Mouse (Mus musculus) kidney, postnatal 4 days (tissue): ENCODE measurements around the gene Fam181b.

Source experiments
- DNase-seq, 2 experiments: peaks; one replicate each; pipeline ENCODE4 v3.0.0; 2021; ENCODE audit warnings: mixed read lengths in 2 of 2

Fam181b gene

DNA sequence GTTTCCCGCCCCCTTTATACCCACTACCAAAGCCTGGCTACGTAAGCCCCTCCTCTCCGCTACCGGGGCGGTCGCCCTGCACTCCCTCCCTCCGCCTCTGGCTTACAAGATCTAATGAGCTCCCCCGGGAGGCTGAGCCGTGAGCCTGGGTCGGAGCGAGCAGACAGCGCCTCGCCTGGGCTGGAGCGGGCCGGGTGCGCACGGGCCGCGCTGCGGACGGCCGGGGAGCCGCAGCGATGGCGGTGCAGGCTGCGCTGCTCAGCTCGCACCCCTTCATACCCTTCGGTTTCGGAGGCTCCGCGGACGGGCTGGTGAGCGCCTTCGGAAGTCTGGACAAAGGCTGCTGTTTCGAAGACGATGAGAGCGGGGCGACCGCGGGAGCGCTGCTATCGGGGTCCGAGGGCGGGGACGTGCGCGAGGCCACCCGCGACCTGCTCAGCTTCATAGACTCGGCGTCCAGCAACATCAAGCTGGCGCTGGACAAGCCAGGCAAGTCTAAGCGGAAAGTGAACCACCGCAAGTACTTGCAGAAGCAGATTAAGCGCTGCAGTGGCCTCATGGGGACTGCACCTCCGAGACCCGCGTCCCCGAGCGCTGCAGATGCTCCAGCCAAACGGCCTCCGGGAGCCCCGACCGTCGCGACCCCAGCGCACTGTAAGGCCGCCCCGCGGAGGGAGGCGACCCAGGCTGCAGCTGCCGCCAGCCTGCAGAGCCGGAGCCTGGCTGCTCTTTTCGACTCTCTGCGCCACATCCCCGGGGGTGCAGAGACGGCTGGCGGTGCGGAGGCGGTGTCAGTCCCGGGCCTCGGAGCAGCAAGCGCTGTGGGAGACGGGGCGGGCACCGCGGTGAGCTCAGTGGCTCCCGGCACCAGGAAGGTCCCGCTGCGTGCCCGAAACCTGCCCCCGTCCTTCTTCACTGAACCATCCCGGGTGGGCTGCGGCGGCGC is at the start of gene Fam181b:
Gene Fam181b (plus strand): TSS at position 81 of the 946 bp plus-strand sequence.
- DNase-seq = peak; percentile 72 to 82

DNA sequence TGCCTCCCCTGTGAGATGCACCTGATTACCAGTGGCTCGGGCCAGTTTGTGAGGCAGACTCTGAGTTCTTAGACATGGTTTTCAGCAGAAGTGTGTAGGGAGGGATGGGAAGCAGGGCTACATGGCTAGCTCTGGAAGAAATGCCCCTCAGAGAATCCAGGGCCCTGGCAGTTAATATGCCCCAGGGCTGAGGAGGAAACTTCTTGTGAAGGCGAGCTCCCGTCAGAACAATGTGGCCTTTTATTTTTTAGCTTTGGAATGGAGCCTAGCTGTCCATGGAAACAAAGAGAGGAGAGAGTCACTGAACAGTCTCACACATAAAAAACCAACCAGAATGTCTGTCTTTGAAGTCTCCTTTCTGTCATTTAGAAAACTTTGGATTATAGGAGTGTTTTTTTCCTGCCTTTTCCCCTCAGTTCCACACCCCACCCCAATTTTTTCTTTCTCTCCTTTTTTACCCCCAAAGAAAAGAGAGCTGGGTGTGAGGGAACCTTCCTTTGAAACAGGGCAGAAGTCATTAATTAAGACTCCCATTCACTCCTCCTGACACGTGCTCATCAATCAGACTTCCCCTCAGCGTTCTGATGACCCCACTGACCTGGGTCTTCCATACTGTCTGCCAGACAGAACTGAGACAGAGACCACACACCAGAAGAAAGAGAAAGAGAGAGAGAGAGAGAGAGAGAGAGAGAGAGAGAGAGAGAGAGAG is 41.7 kb upstream of the Fam181b start:
- no peak for DNase-seq

DNA sequence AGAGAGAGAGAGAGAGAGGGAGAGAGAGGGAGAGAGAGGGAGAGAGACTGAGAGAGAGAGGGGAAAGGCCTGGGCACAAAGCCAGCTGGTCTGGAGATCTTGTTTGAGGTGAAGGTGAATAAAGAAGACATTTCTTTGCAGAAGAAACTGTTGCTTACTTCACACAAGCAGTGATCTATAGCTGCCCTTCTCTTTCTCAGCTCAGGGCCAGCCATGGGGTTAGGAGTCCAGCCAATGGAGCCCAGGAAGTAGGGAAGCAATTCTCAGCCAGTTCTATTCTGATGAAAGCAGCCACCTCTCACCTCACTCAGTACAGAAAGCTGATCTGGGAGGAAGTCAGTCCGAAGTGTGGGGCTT is 41.2 kb upstream of the Fam181b start:
- peak in 1 of 2 experiments; percentile 6 for DNase-seq

- DNase-seq = no peak
These were observed 40.1 kb upstream of the Fam181b start for GRCm38 (mm10) chr7:93039542-93039941.

DNA sequence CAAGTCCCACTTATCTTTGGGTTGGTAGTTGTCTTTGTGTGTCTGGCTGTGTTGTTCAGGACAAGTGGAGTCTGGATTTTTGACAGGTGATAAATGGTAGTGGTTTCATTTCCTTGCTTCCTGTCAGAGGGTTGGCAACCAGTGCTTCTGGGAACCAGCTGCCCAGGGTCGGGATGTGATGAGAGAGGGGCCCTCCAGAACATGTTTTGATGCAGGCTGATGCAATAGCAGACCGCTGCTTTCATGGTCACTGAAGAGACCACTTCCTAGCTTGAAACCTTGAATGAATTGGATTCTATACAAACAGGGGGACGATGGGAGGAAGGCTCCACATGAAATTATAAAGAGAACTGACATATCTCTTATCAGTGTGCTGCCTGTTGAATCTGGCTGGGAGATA is 35.3 kb upstream of the Fam181b start:
- DNase-seq = no peak

- DNase-seq = no peak
These were observed 34.9 kb upstream of the Fam181b start for GRCm38 (mm10) chr7:93044788-93045187.

DNA sequence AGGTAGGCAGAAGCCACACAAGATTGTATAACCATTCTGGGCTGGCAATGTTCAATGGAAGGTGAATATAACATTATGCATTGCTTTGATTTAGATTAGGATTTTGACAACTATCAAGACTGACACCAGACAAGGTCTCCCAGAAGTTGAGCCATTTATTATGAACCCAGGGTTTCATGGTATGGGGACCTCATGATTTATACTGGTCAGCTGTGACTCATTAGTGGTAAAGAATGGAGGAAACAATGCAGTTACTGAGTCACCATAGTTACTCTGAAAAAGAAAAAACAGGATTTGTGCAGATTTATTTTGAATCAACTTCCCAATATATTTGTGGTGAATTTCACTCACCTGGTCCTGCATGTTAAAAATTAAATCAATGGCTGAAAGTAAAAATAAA is 18.8 kb upstream of the Fam181b start:
- DNase-seq = no peak

- DNase-seq = no peak
These were observed 17.9 kb upstream of the Fam181b start for GRCm38 (mm10) chr7:93061747-93062146.

- DNase-seq = no peak
These were observed 17.5 kb upstream of the Fam181b start for GRCm38 (mm10) chr7:93062189-93062588.

DNA sequence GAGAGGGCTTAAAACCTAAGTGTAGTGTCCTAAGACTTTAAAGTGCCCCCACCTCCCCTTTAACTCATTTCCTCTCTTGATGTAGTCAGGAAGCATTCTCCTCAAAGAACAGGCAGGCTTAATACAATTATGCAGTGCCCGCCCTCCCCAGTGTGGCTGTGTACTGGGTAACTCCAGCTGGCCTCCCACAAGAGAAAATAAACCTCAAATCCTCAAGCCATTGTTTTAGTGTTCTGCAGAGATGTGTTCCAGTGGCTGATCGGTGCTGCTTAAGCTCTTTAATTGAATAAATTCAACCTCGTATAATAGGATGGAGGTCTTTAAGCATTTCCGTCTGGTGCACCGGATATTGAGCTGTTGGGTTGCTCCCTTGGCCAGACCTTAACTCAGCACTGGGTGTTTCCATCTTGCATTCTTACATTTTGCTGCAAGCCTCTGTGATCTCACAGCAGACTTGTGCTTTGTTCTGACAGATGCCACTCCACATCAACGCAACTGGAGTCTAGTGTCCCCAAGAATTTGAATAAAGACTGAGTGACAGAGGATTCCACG is 12.1 kb upstream of the Fam181b start:
- DNase-seq = no peak

DNA sequence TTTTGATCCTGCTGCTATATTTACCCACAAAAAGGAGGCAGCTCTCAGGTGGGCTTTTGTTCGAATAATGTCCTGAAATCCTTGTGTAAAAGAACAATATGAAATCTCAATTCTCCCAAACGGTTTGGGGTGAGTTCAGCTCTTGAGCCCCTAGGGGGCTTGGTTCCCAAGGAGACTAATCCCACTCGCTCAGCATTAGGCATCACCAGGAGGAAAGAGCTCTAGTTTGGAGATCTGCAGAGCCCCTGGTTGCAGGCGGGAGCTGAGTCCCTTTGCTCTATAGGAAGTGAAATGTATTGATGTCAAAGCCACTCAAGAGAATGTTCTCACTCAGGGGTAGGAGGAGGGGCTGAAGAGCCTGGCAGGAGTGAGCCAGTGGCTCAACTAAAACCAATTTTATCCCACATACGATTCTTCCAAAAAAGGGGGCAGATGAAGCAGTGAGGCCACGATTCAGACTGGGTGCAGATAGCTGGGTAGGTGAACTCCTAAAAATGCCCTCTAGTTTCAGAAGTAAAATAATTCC is 3.2 kb upstream of the Fam181b start:
- no peak for DNase-seq

GRCm38 (mm10) chr7:93079420-93079784 is 263 bp upstream of the Fam181b start:
- DNase-seq = no peak

DNA sequence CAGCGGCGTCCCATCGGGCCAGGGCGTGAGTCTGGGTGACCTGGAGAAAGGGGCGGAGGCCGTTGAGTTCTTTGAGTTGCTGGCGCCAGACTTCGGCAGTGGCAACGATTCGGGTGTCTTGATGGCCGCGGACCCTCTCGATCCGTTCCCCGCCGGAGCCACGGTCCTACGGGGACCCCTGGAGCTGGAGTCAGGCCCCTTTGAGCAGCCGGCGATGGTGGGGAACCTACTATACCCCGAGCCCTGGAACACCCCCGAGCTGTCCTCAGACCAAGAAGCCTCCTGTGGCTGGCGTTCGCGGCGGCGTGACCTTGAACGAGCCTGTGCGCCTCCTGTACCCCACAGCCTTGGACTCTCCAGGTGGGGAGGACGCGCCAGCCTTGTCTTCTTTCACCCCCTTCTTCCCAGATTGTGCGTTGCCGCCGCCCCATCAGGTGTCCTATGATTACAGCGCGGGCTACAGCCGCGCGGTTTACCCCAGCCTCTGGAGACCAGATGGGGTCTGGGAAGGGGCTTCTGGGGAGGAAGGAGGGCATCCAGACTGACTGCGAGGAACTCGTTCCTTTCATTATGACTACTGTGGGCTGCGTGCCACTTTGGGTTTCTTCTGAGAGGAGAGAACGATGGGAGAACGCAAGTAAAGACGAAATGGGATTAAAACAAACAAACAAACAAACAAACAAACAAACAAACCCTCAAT is 1.2 kb downstream of the Fam181b start:
- DNase-seq = peak; percentile 4 to 10

DNA sequence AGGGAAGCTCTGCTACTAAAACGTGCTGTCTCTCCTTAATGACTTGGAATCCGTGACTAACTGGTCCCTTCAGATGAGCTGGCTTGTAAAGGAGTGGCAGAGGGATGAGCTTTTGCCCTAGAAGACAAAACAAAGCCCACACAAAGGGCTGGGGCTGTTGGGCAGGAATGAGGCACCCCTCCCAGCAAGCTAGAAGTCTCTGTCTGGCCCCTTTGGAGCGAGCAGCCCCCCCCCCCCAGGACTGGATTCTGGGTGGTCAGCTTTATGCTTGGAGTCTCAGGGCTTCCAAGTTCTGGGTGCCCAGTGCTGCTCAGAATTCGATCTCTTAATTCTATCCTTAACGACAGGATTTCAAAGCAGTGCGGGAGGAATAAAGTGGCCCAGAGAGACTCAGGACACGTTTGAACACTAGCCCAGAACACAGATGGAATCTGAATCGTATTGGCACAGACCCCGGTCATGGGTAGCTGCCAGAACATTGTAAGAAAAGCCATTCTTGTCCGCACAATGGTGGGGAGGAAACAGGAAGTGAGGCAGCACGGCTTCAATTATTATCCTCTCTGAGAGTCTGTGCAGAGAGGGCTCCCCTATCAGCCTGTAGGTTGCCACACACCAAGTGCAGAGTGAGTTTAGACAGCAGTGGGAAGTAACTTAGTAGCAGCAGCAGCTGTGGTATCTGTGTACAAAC is 13.8 kb downstream of the Fam181b start:
- DNase-seq = peak; percentile 80 to 83

DNA sequence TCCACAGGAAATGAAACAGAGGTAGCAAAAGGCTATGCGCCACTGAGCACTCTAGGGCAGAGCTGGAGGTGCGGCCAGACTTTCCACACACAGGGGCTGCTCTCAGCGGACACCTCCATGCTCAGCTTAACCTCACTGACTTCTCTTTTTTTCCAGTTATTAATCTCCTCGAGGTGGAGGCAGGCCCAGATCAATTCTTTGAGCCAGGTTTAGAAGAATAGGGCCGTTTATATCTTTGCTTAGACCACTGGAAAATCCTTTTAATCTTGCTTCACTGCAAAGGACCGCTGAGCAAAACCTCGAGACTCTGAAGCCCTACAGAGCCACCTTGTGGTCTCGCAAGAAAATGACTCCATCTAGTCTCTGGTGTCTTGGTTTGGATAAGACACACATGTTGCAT is 15.8 kb downstream of the Fam181b start:
- DNase-seq = peak; percentile 55 to 62

- no peak for DNase-seq
These were observed 25.2 kb downstream of the Fam181b start for GRCm38 (mm10) chr7:93104776-93105340.

DNA sequence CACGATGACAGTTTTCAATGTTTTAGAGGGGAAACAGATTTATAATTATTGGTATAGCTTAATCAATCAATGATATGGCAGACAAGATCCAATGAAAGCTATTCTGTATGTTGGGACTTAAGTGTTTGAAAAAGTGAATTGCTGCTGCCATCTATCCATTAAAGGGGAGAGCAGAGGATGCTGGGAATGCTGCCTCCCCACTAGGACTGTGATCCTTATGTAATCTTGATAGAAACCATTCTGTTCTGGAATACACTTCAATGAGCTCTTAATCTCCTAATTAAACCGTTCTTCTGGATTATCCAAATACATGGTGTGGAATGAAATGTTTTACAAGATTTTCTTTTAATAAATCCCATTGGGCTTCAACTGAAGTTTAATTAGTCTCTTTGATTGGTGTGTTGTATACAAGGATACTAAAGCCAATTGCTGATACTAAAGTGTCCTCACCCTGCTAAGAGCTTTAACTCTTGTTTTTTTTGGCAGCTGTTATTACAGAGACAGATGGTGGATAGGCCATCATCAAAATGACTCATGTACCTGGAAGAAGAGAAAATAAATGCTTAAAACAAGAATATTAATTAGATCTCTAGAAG is 30.8 kb downstream of the Fam181b start:
- no peak for DNase-seq

DNA sequence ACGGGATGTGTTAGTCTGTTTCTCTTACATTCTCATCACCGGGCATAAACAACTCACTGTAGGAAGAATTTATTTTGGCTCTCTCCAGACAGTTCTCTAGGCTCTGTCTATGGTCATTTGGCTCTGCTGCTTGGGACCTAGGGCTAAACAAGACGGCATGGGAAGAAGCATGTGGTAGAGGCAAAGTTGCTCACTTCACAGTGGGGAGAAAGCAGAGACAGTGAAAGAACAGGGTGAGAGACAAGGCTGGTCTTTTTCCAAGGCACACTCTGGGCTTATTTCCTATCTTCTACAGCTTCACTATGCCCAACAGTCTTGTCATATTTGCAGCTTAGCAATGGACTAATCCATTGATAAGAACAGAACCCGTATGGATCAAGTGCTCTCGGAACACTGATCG is 31.4 kb downstream of the Fam181b start:
- no peak for DNase-seq

DNA sequence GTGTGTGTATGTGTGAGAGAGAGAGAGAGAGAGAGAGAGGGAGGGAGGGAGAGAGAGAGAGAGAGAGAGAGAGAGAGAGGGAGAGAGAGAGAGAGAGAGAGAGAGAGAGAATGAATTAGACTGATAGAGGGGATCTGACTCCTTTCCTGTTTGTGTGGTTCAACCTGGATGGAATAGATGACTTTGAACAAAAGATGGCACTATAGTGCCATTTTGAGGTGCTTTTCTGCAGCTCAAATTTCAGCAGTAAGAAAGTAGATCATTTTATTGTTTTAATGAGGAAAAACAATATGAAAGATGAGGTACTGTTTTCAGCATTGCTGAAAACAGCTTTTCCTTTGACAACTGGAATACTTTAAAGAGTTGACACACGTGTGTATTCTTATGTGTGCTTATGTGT is 37.9 kb downstream of the Fam181b start:
- no peak for DNase-seq

- DNase-seq = no peak
These were observed 44.3 kb downstream of the Fam181b start for GRCm38 (mm10) chr7:93123936-93124335.
